Mouse (Mus musculus) ES-E14 (cell line): ENCODE measurements around the gene Fen1.

Experiments used
- CHD2 ChIP-seq: IDR thresholded peaks from 2 replicates; pipeline ENCODE4 v1.6.1; 2014; ENCODE audit warnings: mild to moderate bottlenecking, low read depth, low read length, inconsistent platforms
- ZC3H11A ChIP-seq: IDR thresholded peaks from 2 replicates; pipeline ENCODE4 v1.6.1; 2012; ENCODE audit warnings: low read depth, mild to moderate bottlenecking, inconsistent platforms, low read length, borderline replicate concordance

- TF ChIP-seq ZC3H11A (no peak), CHD2 (no peak)
Measured at GRCm38 (mm10) chr19:10173116-10173718, 30.8 kb downstream of the Fen1 start.
